Mouse (Mus musculus): ENCODE data around the gene Lgals4.
"Not testable (repeated sequence)": the region's sequence is repeated elsewhere in the genome, so short reads cannot be mapped to it uniquely, and the experiment has no call there.

The Lgals4 gene

GRCm38 (mm10) chr7:28865481-28866300, 32.0 kb downstream of the Lgals4 start:
- peak; percentile 84 to 85 for DNase-seq (ENCODE audit: low spot score in 2 of 2)

GRCm38 (mm10) chr7:28866769-28867507, 33.3 kb downstream of the Lgals4 start:
- peak in 1 of 2 experiments; percentile 30 for DNase-seq (ENCODE audit: low spot score in 2 of 2)

- peak in 1 of 2 experiments; percentile 62 for DNase-seq (ENCODE audit: low spot score in 2 of 2)
These were observed 34.1 kb downstream of the Lgals4 start for GRCm38 (mm10) chr7:28867508-28868340.

GRCm38 (mm10) chr7:28870901-28871664, 37.4 kb downstream of the Lgals4 start:
- no peak for DNase-seq (ENCODE audit: low spot score in 2 of 2)

- no peak for DNase-seq (ENCODE audit: low spot score in 2 of 2)
These were observed 40.9 kb downstream of the Lgals4 start for GRCm38 (mm10) chr7:28874565-28874964.

GRCm38 (mm10) chr7:28876099-28876498, 42.4 kb downstream of the Lgals4 start:
- DNase-seq (ENCODE audit: low spot score in 2 of 2): no peak

GRCm38 (mm10) chr7:28877155-28877554, 43.5 kb downstream of the Lgals4 start:
- no peak for DNase-seq (ENCODE audit: low spot score in 2 of 2)

- no peak for DNase-seq (ENCODE audit: low spot score in 2 of 2)
These were observed 44.2 kb downstream of the Lgals4 start for GRCm38 (mm10) chr7:28877856-28878255.

- DNase-seq (ENCODE audit: low spot score in 2 of 2): no peak
These were observed 46.0 kb downstream of the Lgals4 start for GRCm38 (mm10) chr7:28879606-28880005.

GRCm38 (mm10) chr7:28880554-28880953, 46.9 kb downstream of the Lgals4 start:
- no peak for DNase-seq (ENCODE audit: low spot score in 2 of 2)

GRCm38 (mm10) chr7:28881199-28881598, 47.5 kb downstream of the Lgals4 start, which contains the start of gene Capn12:
Gene Capn12, plus strand, starts transcription at chr7:28881422.
- DNase-seq (ENCODE audit: low spot score in 2 of 2): no peak

- DNase-seq (ENCODE audit: low spot score in 2 of 2): peak in 1 of 2 experiments; percentile 15
These were observed 49.4 kb downstream of the Lgals4 start for GRCm38 (mm10) chr7:28883039-28883438.

GRCm38 (mm10) chr7:28883704-28884103, 50.0 kb downstream of the Lgals4 start:
- DNase-seq (ENCODE audit: low spot score in 2 of 2): not testable (repeated sequence)

- peak in 1 of 2 experiments; percentile 27 for DNase-seq (ENCODE audit: low spot score in 2 of 2)
These were observed 52.8 kb downstream of the Lgals4 start for GRCm38 (mm10) chr7:28886486-28886885.

- peak in 1 of 2 experiments; percentile 51 for DNase-seq (ENCODE audit: low spot score in 2 of 2)
These were observed 55.1 kb downstream of the Lgals4 start for GRCm38 (mm10) chr7:28888701-28889161.

Measured in right cerebral cortex, postnatal 10 days (tissue).